In the genomic region with DNA sequence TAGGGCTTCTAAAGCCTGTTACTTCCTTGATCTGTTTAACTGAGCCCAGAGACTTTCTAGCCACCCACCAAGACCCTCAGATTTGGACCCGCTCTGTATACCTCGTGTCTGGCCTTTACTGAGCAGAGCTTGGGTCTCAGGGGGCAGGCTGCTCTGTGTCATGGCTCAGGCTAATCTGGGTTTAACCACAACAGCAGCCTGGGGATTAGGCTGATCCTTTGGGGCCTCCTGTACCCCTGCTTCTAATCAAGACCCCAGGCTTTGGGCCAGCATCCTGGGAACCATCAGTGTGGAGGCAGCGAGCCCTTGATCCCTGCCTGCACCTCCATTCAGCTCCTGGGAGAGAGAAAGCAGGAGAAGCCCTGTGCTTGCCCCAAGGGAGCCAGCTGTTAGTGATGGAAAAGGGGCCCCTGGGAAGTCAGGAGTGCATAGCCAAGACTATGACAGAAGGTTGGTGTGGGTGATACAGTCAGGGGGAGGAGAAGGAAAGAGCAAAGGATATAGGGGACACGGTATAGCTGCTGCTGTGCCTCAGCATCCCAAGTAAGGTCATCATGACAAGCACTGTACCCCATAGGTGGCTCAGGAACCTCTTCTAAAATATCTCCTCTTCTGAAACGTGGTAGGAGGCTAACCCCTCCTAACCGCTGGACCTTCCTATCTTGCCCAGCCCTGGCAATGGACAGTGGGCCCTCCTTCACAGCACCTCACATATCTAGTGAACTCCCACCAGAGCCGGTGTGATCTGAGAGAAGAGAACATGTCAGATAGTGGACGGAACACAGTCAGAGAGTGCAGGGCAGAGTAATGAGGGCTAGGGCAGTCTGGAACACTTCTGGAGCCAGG, we compare ENCODE assay signal across 20 mouse cellular contexts. TPM values are rescaled to one million over a fixed set of nuclear protein-coding genes. Genes with fewer than 3 reads are reported as not detected.
A peak's percentile ranks its signal among the peaks of the same experiment; 100 is the strongest.
DNase-seq lines count a peak whose midpoint lies in the region; ATAC-seq lines count a peak whose summit lies in the region.
"Had no signal": no experiment of that assay in that cellular context is flagged by ENCODE, and none has a peak within 500 bp of the region (broad histone marks: within the 10 kb centered on the region; RNA-seq: fewer than 3 reads in every experiment).

No protein-coding gene starts in this region.

- 54% methylated on average over 8 of the region's 8 CpGs for WGBS in midbrain, embryonic 13.5 days
- WGBS in midbrain, embryonic 11.5 days = 64% methylated on average over 8 of the region's 8 CpGs
- 69% methylated on average over 8 of the region's 8 CpGs for WGBS in limb, embryonic 13.5 days

- DNase-seq in heart, adult 11 months = peak; percentile 92
- no peak for DNase-seq in heart, postnatal 25 days (ENCODE audit: low spot score)
- no peak for DNase-seq in midbrain, embryonic 11.5 days (ENCODE audit: low spot score, missing footprints)
- DNase-seq in right cerebral cortex, postnatal 14 days = no peak
- DNase-seq in thymus, postnatal 0 days (ENCODE audit: low spot score) = no peak
- DNase-seq: adrenal gland, adult 2 months; cerebellum, adult 8-10 months; forebrain, postnatal 0 days; gastrocnemius, postnatal 25 days; kidney, postnatal 25 days; liver; lung, postnatal 4 days; right cerebral cortex, postnatal 25 days; thymus, postnatal 25 days had no signal

- H3K4me3 ChIP-seq in midbrain, embryonic 13.5 days (replicated peaks) = no peak overlapping the region
- no peak overlapping the region for H3K4me3 ChIP-seq in midbrain, embryonic 11.5 days (ENCODE audit: low read depth, low read length)
- H3K4me3 ChIP-seq in limb, embryonic 13.5 days = no peak overlapping the region
- H3K4me3 ChIP-seq: hindbrain, embryonic 15.5 days had no signal

- no peak overlapping the region for H3K4me2 ChIP-seq in midbrain, embryonic 13.5 days (replicated peaks)
- H3K4me2 ChIP-seq in midbrain, embryonic 11.5 days = no peak overlapping the region
- H3K4me2 ChIP-seq in limb, embryonic 13.5 days (replicated peaks) = no peak overlapping the region
- H3K4me2 ChIP-seq: hindbrain, embryonic 15.5 days had no signal

- ATAC-seq in midbrain, embryonic 13.5 days = no peak
- ATAC-seq in midbrain, embryonic 11.5 days (ENCODE audit: low FRiP score) = no peak
- ATAC-seq in limb, embryonic 13.5 days (ENCODE audit: low FRiP score, low read depth) = no peak
- ATAC-seq: forebrain, postnatal 0 days; intestine, postnatal 0 days had no signal

- H3K36me3 ChIP-seq in midbrain, embryonic 13.5 days = no peaks in the 10 kb centered on the region
- H3K36me3 ChIP-seq in midbrain, embryonic 11.5 days (ENCODE audit: control insufficient read depth, insufficient read depth, low read length) = no peaks in the 10 kb centered on the region
- H3K36me3 ChIP-seq in limb, embryonic 13.5 days = no peaks in the 10 kb centered on the region
- H3K36me3 ChIP-seq: hindbrain, embryonic 15.5 days had no signal

- H3K9me3 ChIP-seq in midbrain, embryonic 13.5 days = no peaks in the 10 kb centered on the region
- H3K9me3 ChIP-seq in midbrain, embryonic 11.5 days (ENCODE audit: control insufficient read depth, low read length) = no peaks in the 10 kb centered on the region
- H3K9me3 ChIP-seq in limb, embryonic 13.5 days = no peaks in the 10 kb centered on the region
- H3K9me3 ChIP-seq: hindbrain, embryonic 15.5 days had no signal

- intact Hi-C loops in heart, postnatal 25 days (cut with DNase I) = no loop called here

- peaks cover 40% of the 10 kb centered on the region for H3K27me3 ChIP-seq in midbrain, embryonic 13.5 days
- H3K27me3 ChIP-seq in midbrain, embryonic 11.5 days (ENCODE audit: control insufficient read depth, insufficient read depth, low read length) = peaks cover 18% of the 10 kb centered on the region
- H3K27me3 ChIP-seq in limb, embryonic 13.5 days = peaks cover 38% of the 10 kb centered on the region
- H3K27me3 ChIP-seq: hindbrain, embryonic 15.5 days had no signal

- H3K9ac ChIP-seq in midbrain, embryonic 13.5 days (replicated peaks) = peak overlapping the region; percentile 26; the same call in 1 of the 2 replicates
- H3K9ac ChIP-seq in midbrain, embryonic 11.5 days (ENCODE audit: low read length) = no peak overlapping the region
- H3K9ac ChIP-seq in limb, embryonic 13.5 days = 0 out of 2 replicates have a peak overlapping the region, but pooled peaks have one; percentile 14
- H3K9ac ChIP-seq: forebrain, postnatal 0 days; hindbrain, embryonic 15.5 days had no signal

- no peak overlapping the region for H3K27ac ChIP-seq in midbrain, embryonic 13.5 days
- no peak overlapping the region for H3K27ac ChIP-seq in midbrain, embryonic 11.5 days (ENCODE audit: low read depth, low read length)
- H3K27ac ChIP-seq in limb, embryonic 13.5 days = no peak overlapping the region
- H3K27ac ChIP-seq: hindbrain, embryonic 15.5 days had no signal

- H3K4me1 ChIP-seq in midbrain, embryonic 13.5 days (replicated peaks) = peaks cover 71% of the 10 kb centered on the region
- H3K4me1 ChIP-seq in midbrain, embryonic 11.5 days (ENCODE audit: control insufficient read depth, insufficient read depth, low read length) = peaks cover 22% of the 10 kb centered on the region
- peaks cover 20% of the 10 kb centered on the region for H3K4me1 ChIP-seq in limb, embryonic 13.5 days

RNA-seq across cellular contexts. Expression of a gene that starts 6.1 kb away (rescaled TPM):
- 10 to 100 TPM; 18.8 to 28.5 TPM for total RNA-seq in heart, postnatal 25 days (2021)
- 1.9 and 2.7 TPM in 2 replicates for polyA plus RNA-seq in midbrain, embryonic 13.5 days (2015; fragmentation: Nextera tagmentation; extraction: Ambion mirVana)
- 0.78 and 1.0 TPM in 2 replicates for polyA plus RNA-seq in midbrain, embryonic 11.5 days (2014; fragmentation: Nextera tagmentation; extraction: Ambion mirVana)
- polyA plus RNA-seq in limb, embryonic 13.5 days (2015; fragmentation: Nextera tagmentation; extraction: Ambion mirVana) = 0.27 and 0.97 TPM in 2 replicates
- polyA plus RNA-seq in thymus, postnatal 0 days (2015; fragmentation: Nextera tagmentation; extraction: Ambion mirVana) = 3.4 and 4.0 TPM in 2 replicates
- total RNA-seq: megakaryocyte-erythroid progenitor cell, adult 5-6 weeks; MEL had no signal

RNA-seq across cellular contexts. Expression of a gene that starts 35.2 kb away (rescaled TPM):
- 10 to 100 TPM; 70.8 to 80.1 TPM for total RNA-seq in heart, postnatal 25 days (2021)
- polyA plus RNA-seq in midbrain, embryonic 13.5 days (2015; fragmentation: Nextera tagmentation; extraction: Ambion mirVana) = 169 and 170 TPM in 2 replicates
- 111 and 112 TPM in 2 replicates for polyA plus RNA-seq in midbrain, embryonic 11.5 days (2014; fragmentation: Nextera tagmentation; extraction: Ambion mirVana)
- 119 and 121 TPM in 2 replicates for polyA plus RNA-seq in limb, embryonic 13.5 days (2015; fragmentation: Nextera tagmentation; extraction: Ambion mirVana)
- polyA plus RNA-seq in thymus, postnatal 0 days (2015; fragmentation: Nextera tagmentation; extraction: Ambion mirVana) = 125 and 133 TPM in 2 replicates
